Mouse (Mus musculus) CH12.LX (cell line): ENCODE data around the gene Hira. TPM values are rescaled to one million over a fixed set of nuclear protein-coding genes. Genes with fewer than 3 reads are reported as not detected.

ENCODE experiments used
- CTCF ChIP-seq, 2 experiments: IDR thresholded peaks in 1 of 2; conservative IDR thresholded peaks in 1 of 2; 2 replicates each; pipeline ENCODE4 v1.5.1; 2011 to 2012; ENCODE audit warnings: low read depth in 2 of 2, low read length in 2 of 2, improper control_type of control experiment in 1 of 2, inconsistent platforms in 1 of 2, mild to moderate bottlenecking in 1 of 2, moderate library complexity in 1 of 2
- MAX ChIP-seq: IDR thresholded peaks from 2 replicates; pipeline ENCODE4 v1.6.1; 2011; ENCODE audit warnings: low read length, improper control_type of control experiment
- MYC ChIP-seq: IDR thresholded peaks from 2 replicates; pipeline ENCODE4 v1.6.1; 2011; ENCODE audit warnings: low read depth, mild to moderate bottlenecking, improper control_type of control experiment, low read length
- NRF1 ChIP-seq: IDR thresholded peaks from 2 replicates; pipeline ENCODE4 v1.6.1; 2014; ENCODE audit warnings: low read depth, mild to moderate bottlenecking, inconsistent platforms, low read length, improper control_type of control experiment, moderate library complexity
- RAD21 ChIP-seq: IDR thresholded peaks from 2 replicates; pipeline ENCODE4 v1.6.1; 2011; ENCODE audit warnings: low read depth, mild to moderate bottlenecking, low read length, improper control_type of control experiment, moderate library complexity
- TBP ChIP-seq: conservative IDR thresholded peaks from 2 replicates; pipeline ENCODE4 v1.6.1; 2011; ENCODE audit warnings: low read depth, low read length, improper control_type of control experiment
- ZKSCAN1 ChIP-seq: IDR thresholded peaks from 2 replicates; pipeline ENCODE4 v1.6.1; 2012; ENCODE audit warnings: low read depth, inconsistent platforms, low read length, improper control_type of control experiment, borderline replicate concordance
- polyA plus RNA-seq: library from polyadenylated mRNA; unstranded; fragments of >175 nt; gene quantifications from 2 replicates; pipeline ENCODE4 v1.2.1, GENCODE M21; 2012; ENCODE audit warnings: low read depth; ENCODE audit not compliant: insufficient read length
- total RNA-seq, 2 experiments: library from RNA; depleted of rRNA; stranded (reverse); fragments of 300-350 nt in 1 of 2; fragments of >200 nt in 1 of 2; gene quantifications; 2 replicates each; pipeline ENCODE4 v1.2.3; 2012 to 2014

Gene Hira
- total and polyA plus RNA-seq, 3 experiments = 45.8 to 187 (median 125) TPM

GRCm38 (mm10) chr16:19014650-19015049 lies 137.8 kb downstream of the Hira start (continued):
- no peak for TF ChIP-seq RAD21
- TF ChIP-seq TBP = no peak
- TF ChIP-seq MYC = no peak
- TF ChIP-seq ZKSCAN1 = no peak
- TF ChIP-seq CTCF (conservative IDR thresholded peaks at IDR 0.05 in 1 of 2, IDR thresholded peaks at IDR 0.05 in 1 of 2; ENCODE audit: low read depth in 2 of 2, low read length in 2 of 2) = no peak
- no peak for TF ChIP-seq MAX
- TF ChIP-seq NRF1 = no peak
- TF ChIP-seq, all 38 proteins: peak for 6

Other genes starting within 250 kb of the Hira start
- 1.8 and 3.9 TPM in 2 replicates for gene Sept5, start 247.1 kb upstream of the Hira start, total RNA-seq (2012; rRNA removed)
- gene Sept5, start 247.1 kb upstream of the Hira start, total RNA-seq (2014; rRNA removed) = 0.20 and 0.63 TPM in 2 replicates
- gene Sept5, start 247.1 kb upstream of the Hira start, polyA plus RNA-seq = 0.35 and 0.56 TPM in 2 replicates
- not detected in 2 replicates for gene Cldn5, start 100.2 kb upstream of the Hira start, total RNA-seq (2012; rRNA removed)
- not detected in 2 replicates for gene Cldn5, start 100.2 kb upstream of the Hira start, total RNA-seq (2014; rRNA removed)
- not detected in 2 replicates for gene Cldn5, start 100.2 kb upstream of the Hira start, polyA plus RNA-seq
- 43.6 and 54.5 TPM in 2 replicates for gene Ufd1, start 65.3 kb upstream of the Hira start, total RNA-seq (2012; rRNA removed)
- 62.6 and 68.6 TPM in 2 replicates for gene Ufd1, start 65.3 kb upstream of the Hira start, total RNA-seq (2014; rRNA removed)
- 78.4 and 80.8 TPM in 2 replicates for gene Ufd1, start 65.3 kb upstream of the Hira start, polyA plus RNA-seq
- 144 and 156 TPM in 2 replicates for gene Cdc45, start 65.0 kb upstream of the Hira start, total RNA-seq (2012; rRNA removed)
- gene Cdc45, start 65.0 kb upstream of the Hira start, total RNA-seq (2014; rRNA removed) = 136 and 141 TPM in 2 replicates
- 117 and 127 TPM in 2 replicates for gene Cdc45, start 65.0 kb upstream of the Hira start, polyA plus RNA-seq
- gene 2510002D24Rik, start 40.5 kb upstream of the Hira start, total RNA-seq (2012; rRNA removed) = 69.9 and 84.9 TPM in 2 replicates
- 66.2 and 70.2 TPM in 2 replicates for gene 2510002D24Rik, start 40.5 kb upstream of the Hira start, total RNA-seq (2014; rRNA removed)
- gene 2510002D24Rik, start 40.5 kb upstream of the Hira start, polyA plus RNA-seq = 63.9 and 78.0 TPM in 2 replicates
- gene Gm28539, start 40.5 kb upstream of the Hira start, total RNA-seq (2012; rRNA removed) = 2.9 and 3.9 TPM in 2 replicates
- 0.35 TPM in 1 of 2 replicates, not detected in the other for gene Gm28539, start 40.5 kb upstream of the Hira start, total RNA-seq (2014; rRNA removed)
- gene Gm28539, start 40.5 kb upstream of the Hira start, polyA plus RNA-seq = 12.2 and 23.9 TPM in 2 replicates
- gene Mrpl40, start 175 bp upstream of the Hira start, total RNA-seq (2012; rRNA removed) = 115 and 159 TPM in 2 replicates
- gene Mrpl40, start 175 bp upstream of the Hira start, total RNA-seq (2014; rRNA removed) = 188 and 211 TPM in 2 replicates
- gene Mrpl40, start 175 bp upstream of the Hira start, polyA plus RNA-seq = 171 and 182 TPM in 2 replicates